Comparison of ENCODE assay signal across 8 mouse cellular contexts in genomic region chr1:131690435-131690834, GRCm38 (mm10). TPM values are rescaled to one million over a fixed set of nuclear protein-coding genes. Genes with fewer than 3 reads are reported as not detected.
DNase-seq lines count a peak whose midpoint lies in the region; ATAC-seq and TF ChIP-seq lines count a peak whose summit lies in the region.

No protein-coding gene starts in this region.

- no peak for TF ChIP-seq CTCF in embryonic fibroblast, embryonic 13.5 days (IDR thresholded peaks at IDR 0.05; ENCODE audit: borderline replicate concordance, insufficient read depth, low read length)

- DNase-seq in frontal cortex, postnatal 25 days (ENCODE audit: low spot score in 2 of 2) = no peak
- DNase-seq in cerebellum, postnatal 25 days = no peak
- no peak for DNase-seq in B cell, adult 2 months
- DNase-seq in midbrain, embryonic 11.5 days (ENCODE audit: low spot score, missing footprints) = no peak

- no peak overlapping the region for H3K4me3 ChIP-seq in embryonic fibroblast, embryonic 13.5 days (ENCODE audit: insufficient read depth, low read length)
- H3K4me3 ChIP-seq in intestine, embryonic 16.5 days (ENCODE audit: low read length) = no peak overlapping the region
- no peak overlapping the region for H3K4me3 ChIP-seq in midbrain, embryonic 11.5 days (ENCODE audit: low read depth, low read length)

- peak overlapping the region; percentile 81 for H3K27ac ChIP-seq in embryonic fibroblast, embryonic 13.5 days (ENCODE audit: insufficient read depth, low read length)
- no peak overlapping the region for H3K27ac ChIP-seq in intestine, embryonic 16.5 days (ENCODE audit: low read length)
- no peak overlapping the region for H3K27ac ChIP-seq in midbrain, embryonic 11.5 days (ENCODE audit: low read depth, low read length)

- H3K4me2 ChIP-seq in intestine, embryonic 16.5 days (ENCODE audit: low read depth, low read length) = no peak overlapping the region
- no peak overlapping the region for H3K4me2 ChIP-seq in midbrain, embryonic 11.5 days

- H3K36me3 ChIP-seq in intestine, embryonic 16.5 days (ENCODE audit: control insufficient read depth, insufficient read depth, low read length) = no peaks in the 10 kb centered on the region
- no peaks in the 10 kb centered on the region for H3K36me3 ChIP-seq in midbrain, embryonic 11.5 days (ENCODE audit: control insufficient read depth, insufficient read depth, low read length)

- H3K9me3 ChIP-seq in intestine, embryonic 16.5 days (ENCODE audit: control insufficient read depth, low read length) = no peaks in the 10 kb centered on the region
- H3K9me3 ChIP-seq in midbrain, embryonic 11.5 days (ENCODE audit: control insufficient read depth, low read length) = no peaks in the 10 kb centered on the region

- peak; percentile 35; the same call in 1 of the 2 replicates for TF ChIP-seq POLR2A in embryonic fibroblast, embryonic 13.5 days (IDR thresholded peaks at IDR 0.05; ENCODE audit: low read depth, low read length)

- 0 out of 2 replicates have a peak overlapping the region, but pooled peaks have one; percentile 9 for H3K9ac ChIP-seq in intestine, embryonic 16.5 days (ENCODE audit: low read depth, low read length)
- H3K9ac ChIP-seq in midbrain, embryonic 11.5 days (ENCODE audit: low read length) = no peak overlapping the region

- no peaks in the 10 kb centered on the region for H3K27me3 ChIP-seq in intestine, embryonic 16.5 days (replicated peaks; ENCODE audit: control insufficient read depth, insufficient read depth, low read length)
- no peaks in the 10 kb centered on the region for H3K27me3 ChIP-seq in midbrain, embryonic 11.5 days (ENCODE audit: control insufficient read depth, insufficient read depth, low read length)

- ATAC-seq in frontal cortex, adult (ENCODE audit: low TSS enrichment) = peak; percentile 81
- peak; percentile 84 for ATAC-seq in intestine, embryonic 16.5 days
- ATAC-seq in monocyte, adult 5-6 weeks (replicated peaks; ENCODE audit: insufficient number of reproducible peaks, low FRiP score, low TSS enrichment, poor library complexity, severe bottlenecking) = peak; percentile 32
- no peak for ATAC-seq in midbrain, embryonic 11.5 days (ENCODE audit: low FRiP score)

- peaks cover 20% of the 10 kb centered on the region for H3K4me1 ChIP-seq in embryonic fibroblast, embryonic 13.5 days (ENCODE audit: control insufficient read depth, insufficient read depth, low read length)
- H3K4me1 ChIP-seq in intestine, embryonic 16.5 days (ENCODE audit: control insufficient read depth, insufficient read depth, low read length) = peaks cover 4% of the 10 kb centered on the region; the same call in 1 of the 2 replicates
- H3K4me1 ChIP-seq in midbrain, embryonic 11.5 days (ENCODE audit: control insufficient read depth, insufficient read depth, low read length) = no peaks in the 10 kb centered on the region

- WGBS in intestine, embryonic 16.5 days = 26% methylated on average over 3 of the region's 3 CpGs
- WGBS in midbrain, embryonic 11.5 days = 68% methylated on average over 3 of the region's 3 CpGs

RNA-seq across cellular contexts. Expression of gene Rab7b, which starts 1.9 kb away (rescaled TPM):
- polyA plus RNA-seq in embryonic fibroblast, embryonic 13.5 days (2011; ENCODE audit: insufficient read length, low read depth, missing spikeins) = 19.0 and 19.9 TPM in 2 replicates
- polyA plus RNA-seq in intestine, embryonic 16.5 days (2015; fragmentation: Nextera tagmentation; extraction: Ambion mirVana) = 5.5 and 6.2 TPM in 2 replicates
- total RNA-seq in monocyte, adult 5-6 weeks (2017) = 1.4 to 3.7 TPM (median 2.3 TPM) in 3 replicates
- 1.0 and 1.3 TPM in 2 replicates for polyA plus RNA-seq in midbrain, embryonic 11.5 days (2014; fragmentation: Nextera tagmentation; extraction: Ambion mirVana)

RNA-seq across cellular contexts. Expression of gene Ctse, which starts 52.3 kb away (rescaled TPM):
- polyA plus RNA-seq in embryonic fibroblast, embryonic 13.5 days (2011; ENCODE audit: insufficient read length, low read depth, missing spikeins) = not detected in 2 replicates
- 1.1 and 1.7 TPM in 2 replicates for polyA plus RNA-seq in intestine, embryonic 16.5 days (2015; fragmentation: Nextera tagmentation; extraction: Ambion mirVana)
- 11.9 to 16.7 TPM (median 13.9 TPM) in 3 replicates for total RNA-seq in monocyte, adult 5-6 weeks (2017)
- polyA plus RNA-seq in midbrain, embryonic 11.5 days (2014; fragmentation: Nextera tagmentation; extraction: Ambion mirVana) = 0.12 and 0.31 TPM in 2 replicates

RNA-seq across cellular contexts. Expression of gene Slc26a9, which starts 53.4 kb away (rescaled TPM):
- polyA plus RNA-seq in embryonic fibroblast, embryonic 13.5 days (2011; ENCODE audit: insufficient read length, low read depth, missing spikeins) = not detected in 2 replicates
- polyA plus RNA-seq in intestine, embryonic 16.5 days (2015; fragmentation: Nextera tagmentation; extraction: Ambion mirVana) = 2.1 and 2.8 TPM in 2 replicates
- not detected in 3 replicates for total RNA-seq in monocyte, adult 5-6 weeks (2017)
- not detected in 2 replicates for polyA plus RNA-seq in midbrain, embryonic 11.5 days (2014; fragmentation: Nextera tagmentation; extraction: Ambion mirVana)
